Mouse (Mus musculus) embryonic facial prominence, embryonic 10.5 days (tissue): ENCODE results near the gene Gpc6. TPM values are rescaled to one million over a fixed set of nuclear protein-coding genes. Genes with fewer than 3 reads are reported as not detected.
"Not testable (repeated sequence)": the region's sequence is repeated elsewhere in the genome, so short reads cannot be mapped to it uniquely, and the experiment has no call there.

ENCODE experiments used
- DNase-seq: peaks from one replicate; pipeline ENCODE4 v3.0.0-alpha.2; 2017; ENCODE audit warnings: low spot score
- H3K27ac ChIP-seq: fragments of 300-500 bp; sonication (generic); replicated peaks from 2 replicates; pipeline ENCODE4 v1.5.1; 2016; ENCODE audit warnings: mild to moderate bottlenecking
- H3K27me3 ChIP-seq: fragments of 300-500 bp; sonication (generic); replicated peaks from 2 replicates; pipeline ENCODE4 v1.6.1; 2016; ENCODE audit warnings: low read depth, mild to moderate bottlenecking; ENCODE audit not compliant: poor library complexity, severe bottlenecking
- H3K36me3 ChIP-seq: fragments of 300-500 bp; sonication (generic); replicated peaks from 2 replicates; pipeline ENCODE4 v1.6.1; 2016; ENCODE audit warnings: mild to moderate bottlenecking, moderate library complexity
- H3K4me1 ChIP-seq: fragments of 300-500 bp; sonication (generic); 2 replicates; pipeline ENCODE4 v1.6.1; 2016
- H3K4me3 ChIP-seq: fragments of 300-500 bp; sonication (generic); 2 replicates; pipeline ENCODE4 v1.5.1; 2016; ENCODE audit warnings: mild to moderate bottlenecking, moderate library complexity
- H3K9me3 ChIP-seq: fragments of 300-500 bp; sonication (generic); 2 replicates; pipeline ENCODE4 v1.6.1; 2016; ENCODE audit warnings: mild to moderate bottlenecking
- WGBS: fragments of 180-500 bp; shearing (Covaris S2); methylation state at CpG from one replicate; pipeline ENCODE4 v1.1.7; 2016; 5-methylcytosine and 5-hydroxymethylcytosine counted together
- polyA plus RNA-seq: library from polyadenylated mRNA; unstranded; fragments of >200 nt; fragmentation: Nextera tagmentation; extraction: Ambion mirVana; gene quantifications from 2 replicates; pipeline ENCODE4 v1.2.1, GENCODE M21; 2016

Gene Gpc6
- polyA plus RNA-seq, 1 experiment from 2014 or later, result 41.4 TPM

DNA sequence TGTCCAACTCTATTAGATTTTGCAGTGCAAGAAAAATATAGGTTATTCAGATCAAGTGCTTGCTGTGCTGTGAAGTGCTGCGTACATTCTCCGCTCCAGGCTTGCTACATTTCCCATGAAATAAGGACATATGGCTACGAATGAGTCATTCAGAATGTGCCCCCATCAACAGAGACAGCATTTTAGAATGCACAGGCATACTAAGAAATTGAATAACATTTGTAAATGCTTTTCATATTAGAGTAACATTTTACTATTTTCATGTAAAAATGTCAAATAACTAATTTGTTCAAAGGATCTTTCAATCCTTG, 483.4 kb downstream of the Gpc6 start:
- no peak overlapping the region for H3K4me3 ChIP-seq
- WGBS, result 73% methylated on average over 3 of the region's 3 CpGs
- peaks cover 7% of the 10 kb centered on the region for H3K4me1 ChIP-seq
- H3K9me3 ChIP-seq, result no peaks in the 10 kb centered on the region
- no peak overlapping the region for H3K27ac ChIP-seq
- H3K36me3 ChIP-seq, result no peaks in the 10 kb centered on the region
- no peak for DNase-seq
- no peaks in the 10 kb centered on the region for H3K27me3 ChIP-seq

GRCm38 (mm10) chr14:117409778-117410177, 484.7 kb downstream of the Gpc6 start:
- no peaks in the 10 kb centered on the region for H3K9me3 ChIP-seq
- no peak for DNase-seq
- peaks cover 7% of the 10 kb centered on the region for H3K4me1 ChIP-seq
- no peak overlapping the region for H3K4me3 ChIP-seq
- no peaks in the 10 kb centered on the region for H3K27me3 ChIP-seq
- 96% methylated on average over 2 of the region's 2 CpGs for WGBS
- no peaks in the 10 kb centered on the region for H3K36me3 ChIP-seq
- H3K27ac ChIP-seq, result no peak overlapping the region

DNA sequence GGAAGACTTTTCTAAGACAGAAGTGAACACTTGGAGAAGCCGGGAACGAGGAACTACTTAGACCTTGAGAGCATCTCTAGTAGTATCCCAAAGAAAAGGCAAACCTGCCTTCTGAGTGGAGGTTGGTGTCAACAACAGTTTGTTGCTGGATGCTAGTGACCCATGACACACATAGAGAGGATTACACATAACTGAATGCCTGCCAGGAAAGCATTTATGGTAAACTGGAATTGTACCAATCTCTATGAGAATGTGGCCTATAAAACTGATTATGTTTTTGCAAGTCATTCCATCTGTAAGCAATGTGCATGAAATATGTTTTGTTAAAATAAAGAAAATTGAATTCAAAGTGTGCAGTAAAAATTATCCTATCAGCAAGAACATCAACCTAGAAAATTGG, 485.4 kb downstream of the Gpc6 start:
- no peak overlapping the region for H3K4me3 ChIP-seq
- 90% methylated on average over 2 of the region's 2 CpGs for WGBS

GRCm38 (mm10) chr14:117415045-117415444, 489.9 kb downstream of the Gpc6 start:
- DNase-seq, result no peak
- no peak overlapping the region for H3K27ac ChIP-seq

More for the DNA sequence above, 485.4 kb downstream of the Gpc6 start:
- no peak for DNase-seq
- no peaks in the 10 kb centered on the region for H3K27me3 ChIP-seq
- no peak overlapping the region for H3K27ac ChIP-seq
- H3K36me3 ChIP-seq, result no peaks in the 10 kb centered on the region
- no peaks in the 10 kb centered on the region for H3K9me3 ChIP-seq
- H3K4me1 ChIP-seq, result peaks cover 7% of the 10 kb centered on the region

DNA sequence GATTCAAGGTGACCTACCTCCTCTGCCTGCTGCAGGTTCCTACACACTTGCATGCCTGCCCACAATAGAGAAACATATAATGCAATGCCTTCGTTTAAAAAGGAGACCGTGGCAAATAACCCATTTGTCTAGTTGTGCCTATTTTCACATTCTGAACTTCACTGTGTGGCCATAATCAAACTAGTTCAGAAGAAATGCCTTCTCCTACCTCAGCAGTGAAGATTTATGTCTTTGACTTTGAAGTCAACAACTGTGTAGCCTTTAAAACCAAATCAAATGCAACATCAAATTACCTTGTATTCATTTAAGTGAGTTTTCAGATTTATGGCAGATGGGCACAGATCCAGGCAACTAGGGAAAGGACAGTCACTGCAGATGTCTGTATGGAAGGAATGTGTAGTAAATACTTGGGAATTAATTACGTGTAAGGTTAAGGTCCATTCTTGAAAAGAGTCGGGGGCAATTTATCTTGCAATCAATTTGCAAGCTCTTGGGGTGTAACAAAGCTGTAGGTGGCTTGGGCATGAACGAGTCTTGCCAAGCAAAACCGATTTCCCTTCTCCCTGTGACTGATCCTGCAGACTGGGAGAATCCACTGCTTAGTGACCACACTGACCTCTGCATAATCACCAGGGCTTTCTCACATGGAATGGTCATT, 494.6 kb downstream of the Gpc6 start:
- Histone ChIP-seq H3K4me3 (no peak overlapping the region), H3K27ac (no peak overlapping the region), H3K36me3 (no peaks in the 10 kb centered on the region), H3K9me3 (no peaks in the 10 kb centered on the region), H3K4me1 (no peaks in the 10 kb centered on the region), H3K27me3 (no peaks in the 10 kb centered on the region)
- 82% methylated on average over 6 of the region's 6 CpGs for WGBS
- DNase-seq, result no peak

More at GRCm38 (mm10) chr14:117415045-117415444, 489.9 kb downstream of the Gpc6 start:
- Histone ChIP-seq H3K4me1 (no peaks in the 10 kb centered on the region), H3K4me3 (no peak overlapping the region), H3K9me3 (no peaks in the 10 kb centered on the region), H3K36me3 (no peaks in the 10 kb centered on the region), H3K27me3 (no peaks in the 10 kb centered on the region)

DNA sequence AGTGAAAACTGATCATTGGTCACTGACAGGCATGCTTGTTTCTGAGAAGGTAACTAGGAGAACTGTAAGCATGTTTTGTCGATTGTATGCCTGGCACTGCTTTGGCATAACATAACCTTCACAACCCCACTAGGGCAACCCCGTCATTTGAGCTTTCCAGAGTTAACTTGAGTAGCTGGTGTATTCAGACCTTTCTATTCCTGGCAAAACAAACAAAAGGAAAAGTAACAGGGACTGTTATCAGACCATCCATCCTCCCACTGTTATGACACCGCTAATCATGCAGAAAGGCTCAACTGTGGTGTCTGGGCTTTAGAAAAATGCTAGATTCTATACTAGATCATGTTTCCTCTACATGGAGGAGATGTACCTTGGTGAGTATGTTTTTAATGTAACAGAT, 496.1 kb downstream of the Gpc6 start:
- no peak for DNase-seq
- WGBS, result 69% methylated on average over 3 of the region's 3 CpGs
- H3K27ac ChIP-seq, result no peak overlapping the region
- H3K9me3 ChIP-seq, result no peaks in the 10 kb centered on the region
- no peaks in the 10 kb centered on the region for H3K27me3 ChIP-seq
- no peak overlapping the region for H3K4me3 ChIP-seq
- H3K4me1 ChIP-seq, result peaks cover 4% of the 10 kb centered on the region; the same call in 1 of the 2 replicates
- no peaks in the 10 kb centered on the region for H3K36me3 ChIP-seq

DNA sequence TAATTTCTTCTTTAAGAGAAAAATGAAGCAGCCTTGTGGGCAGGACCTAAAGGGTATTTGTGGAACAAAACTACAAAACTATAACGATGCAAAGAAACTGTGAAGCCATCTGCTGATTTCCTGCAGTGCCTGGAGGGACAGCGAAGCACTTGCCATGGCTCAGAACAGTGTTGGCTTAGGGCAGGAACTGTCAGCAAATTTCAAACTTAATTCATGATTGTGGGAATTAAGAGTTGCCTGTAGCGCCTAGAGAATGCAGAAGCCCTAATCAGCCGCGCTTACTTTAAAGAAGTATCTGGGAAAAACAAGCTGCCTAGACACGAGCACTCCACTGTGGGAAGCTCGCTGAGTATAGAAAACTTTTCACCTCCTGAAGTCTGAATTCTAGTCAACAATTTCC, 501.0 kb downstream of the Gpc6 start:
- H3K36me3 ChIP-seq, result no peaks in the 10 kb centered on the region
- WGBS, result 28% methylated on average over 7 of the region's 7 CpGs
- H3K27me3 ChIP-seq, result no peaks in the 10 kb centered on the region
- H3K4me1 ChIP-seq, result peaks cover 11% of the 10 kb centered on the region; the same call in 1 of the 2 replicates
- H3K9me3 ChIP-seq, result no peaks in the 10 kb centered on the region
- no peak overlapping the region for H3K4me3 ChIP-seq
- DNase-seq, result no peak
- no peak overlapping the region for H3K27ac ChIP-seq

GRCm38 (mm10) chr14:117427776-117428175, 502.7 kb downstream of the Gpc6 start:
- Histone ChIP-seq H3K36me3 (no peaks in the 10 kb centered on the region), H3K9me3 (no peaks in the 10 kb centered on the region), H3K27me3 (no peaks in the 10 kb centered on the region), H3K4me1 (peaks cover 11% of the 10 kb centered on the region; the same call in 1 of the 2 replicates), H3K27ac (no peak overlapping the region), H3K4me3 (no peak overlapping the region)
- DNase-seq, result no peak
- 77% methylated on average over 3 of the region's 3 CpGs for WGBS

GRCm38 (mm10) chr14:117435739-117436138, 510.6 kb downstream of the Gpc6 start:
- Histone ChIP-seq H3K27me3 (no peaks in the 10 kb centered on the region), H3K4me1 (no peaks in the 10 kb centered on the region), H3K27ac (no peak overlapping the region), H3K9me3 (no peaks in the 10 kb centered on the region), H3K4me3 (no peak overlapping the region), H3K36me3 (peaks cover 5% of the 10 kb centered on the region)
- 94% methylated on average over 13 of the region's 13 CpGs for WGBS
- no peak for DNase-seq

- 92% methylated on average over 2 of the region's 2 CpGs for WGBS
- not testable (repeated sequence) for DNase-seq, H3K4me1 ChIP-seq, H3K9me3 ChIP-seq, H3K4me3 ChIP-seq, H3K36me3 ChIP-seq, H3K27ac ChIP-seq, H3K27me3 ChIP-seq
Observed at GRCm38 (mm10) chr14:117446675-117447231, 521.6 kb downstream of the Gpc6 start.

DNA sequence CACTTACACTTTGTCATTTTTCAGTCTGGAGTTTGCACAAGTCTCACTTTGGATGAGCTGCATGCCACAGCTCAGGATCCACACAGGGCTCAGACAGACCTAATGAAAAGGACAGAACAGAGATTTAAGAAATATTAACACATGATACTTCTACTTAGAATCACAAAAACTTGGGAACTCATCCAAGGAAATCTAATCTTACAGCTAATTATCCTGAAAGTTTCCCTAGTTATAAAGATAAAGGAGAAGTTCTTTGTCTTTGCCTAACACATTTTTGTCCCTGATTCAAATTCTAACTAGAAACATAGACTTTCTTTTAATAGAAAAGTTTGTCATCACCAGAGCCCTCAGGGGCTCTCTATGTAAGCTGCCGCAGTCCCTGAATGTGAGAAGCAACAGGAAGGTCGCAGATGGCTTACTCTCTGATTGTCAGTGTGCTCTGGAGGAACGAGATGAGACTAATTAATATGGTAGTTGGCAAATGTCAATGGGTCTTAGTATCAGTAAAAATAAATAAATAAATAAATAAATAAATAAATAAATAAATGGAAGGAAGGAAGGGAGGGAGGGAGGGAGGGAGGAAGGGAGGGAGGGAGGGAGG, 526.4 kb downstream of the Gpc6 start:
- no peaks in the 10 kb centered on the region for H3K36me3 ChIP-seq

DNA sequence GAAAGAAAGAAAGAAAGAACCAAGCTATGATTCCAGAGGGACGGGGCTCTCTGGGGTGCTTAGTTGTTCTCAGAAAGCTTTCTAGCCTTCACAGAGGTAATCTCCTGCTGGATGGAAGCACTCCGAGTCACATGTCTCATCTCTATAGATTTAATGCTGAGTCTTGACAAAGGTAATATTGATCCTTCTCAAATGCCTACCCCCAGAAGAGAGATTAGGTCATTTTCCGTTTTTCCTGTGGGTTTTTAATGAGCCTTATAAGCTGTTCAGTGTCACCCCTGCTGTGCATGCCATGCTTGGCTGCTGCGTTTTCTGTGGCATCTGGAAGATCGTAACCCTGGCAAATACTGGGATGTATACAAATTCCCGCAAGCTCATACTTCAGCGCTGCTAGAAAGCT, 527.0 kb downstream of the Gpc6 start:
- 69% methylated on average over 7 of the region's 7 CpGs for WGBS
- DNase-seq, result no peak
- no peaks in the 10 kb centered on the region for H3K36me3 ChIP-seq

More for the DNA sequence above, 526.4 kb downstream of the Gpc6 start:
- no peak for DNase-seq
- no peaks in the 10 kb centered on the region for H3K4me1 ChIP-seq
- H3K27ac ChIP-seq, result no peak overlapping the region
- no peaks in the 10 kb centered on the region for H3K27me3 ChIP-seq
- no peak overlapping the region for H3K4me3 ChIP-seq
- H3K9me3 ChIP-seq, result no peaks in the 10 kb centered on the region
- WGBS, result 33% methylated on average over 3 of the region's 3 CpGs

DNA sequence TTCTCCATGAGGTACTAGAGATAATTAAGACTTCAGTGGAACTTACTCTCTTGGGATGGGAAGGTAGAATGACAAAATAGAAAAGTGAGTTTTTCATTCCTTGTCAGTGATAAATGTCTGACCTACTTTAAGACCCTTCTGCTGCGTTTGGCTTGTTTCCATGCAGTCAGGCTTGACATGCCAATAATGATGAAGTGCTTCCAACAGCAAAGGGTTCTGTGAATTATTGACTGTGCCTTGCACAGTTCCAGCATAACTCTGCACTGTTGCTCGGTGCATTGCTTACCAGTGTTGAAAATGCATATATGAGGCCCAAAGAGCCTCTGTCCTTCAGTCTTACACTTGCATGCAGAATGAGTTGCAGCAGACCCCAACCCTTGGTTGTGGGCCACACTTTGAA, 548.3 kb downstream of the Gpc6 start:
- 85% methylated on average over 2 of the region's 2 CpGs for WGBS
- no peaks in the 10 kb centered on the region for H3K9me3 ChIP-seq
- H3K36me3 ChIP-seq, result no peaks in the 10 kb centered on the region
- H3K4me3 ChIP-seq, result no peak overlapping the region
- no peaks in the 10 kb centered on the region for H3K4me1 ChIP-seq
- no peaks in the 10 kb centered on the region for H3K27me3 ChIP-seq
- no peak overlapping the region for H3K27ac ChIP-seq
- no peak for DNase-seq

More for the DNA sequence above, 527.0 kb downstream of the Gpc6 start:
- Histone ChIP-seq H3K27ac (no peak overlapping the region), H3K4me1 (no peaks in the 10 kb centered on the region), H3K4me3 (no peak overlapping the region), H3K27me3 (no peaks in the 10 kb centered on the region), H3K9me3 (no peaks in the 10 kb centered on the region)
